Mouse (Mus musculus) spleen, postnatal 4 days (tissue): ENCODE measurements at regions not wholly inside any gene's neighbourhood (a gene's known extent, or its start where the extent isn't known, plus 50 kb on each side); places are given as distances from the start of the nearest gene placed in this dataset.

Experiments
- DNase-seq, 2 experiments: peaks; one replicate each; pipeline ENCODE4 v3.0.0; 2022; ENCODE audit warnings: low spot score in 2 of 2

DNA sequence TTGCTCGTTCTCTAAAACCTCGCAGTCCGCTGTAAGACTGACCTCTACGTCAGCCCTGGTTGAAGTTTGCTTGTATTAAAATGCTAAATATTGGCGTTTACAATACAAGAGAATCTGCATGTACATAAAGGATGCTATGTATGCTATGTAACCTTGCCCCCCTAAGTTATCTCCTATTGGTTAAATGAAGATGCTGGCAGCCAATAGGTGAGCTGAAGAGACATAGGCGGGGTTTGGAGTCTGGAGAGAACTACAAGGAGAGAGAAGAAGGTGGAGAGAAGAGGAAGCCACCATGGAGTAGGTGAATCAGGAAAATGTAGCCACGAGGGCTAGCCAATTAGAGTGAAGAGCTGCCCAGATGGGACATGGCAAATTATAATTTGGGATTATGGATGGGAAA, 214.0 kb upstream of the Amigo2 start:
- DNase-seq: peak in 1 of 2 experiments; percentile 13

DNA sequence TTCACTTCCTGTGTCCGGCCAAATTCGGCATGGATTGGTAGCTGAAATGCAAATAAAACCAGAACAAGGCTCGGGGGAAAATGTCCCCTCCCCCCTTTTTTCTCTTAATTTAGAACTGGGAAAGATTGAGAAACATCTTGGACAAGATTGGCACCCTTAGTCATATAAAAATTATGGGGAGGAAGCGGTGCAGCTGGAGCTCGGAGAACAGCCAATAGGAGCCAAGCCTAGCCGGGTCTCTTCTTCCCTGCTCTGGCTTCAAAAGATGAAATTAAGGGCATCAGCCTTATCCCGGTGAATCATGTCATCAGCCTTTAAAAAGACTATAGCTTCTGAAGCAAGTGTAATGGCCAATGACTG, 213.3 kb upstream of the Amigo2 start:
- peak; percentile 2 to 12 for DNase-seq

DNA sequence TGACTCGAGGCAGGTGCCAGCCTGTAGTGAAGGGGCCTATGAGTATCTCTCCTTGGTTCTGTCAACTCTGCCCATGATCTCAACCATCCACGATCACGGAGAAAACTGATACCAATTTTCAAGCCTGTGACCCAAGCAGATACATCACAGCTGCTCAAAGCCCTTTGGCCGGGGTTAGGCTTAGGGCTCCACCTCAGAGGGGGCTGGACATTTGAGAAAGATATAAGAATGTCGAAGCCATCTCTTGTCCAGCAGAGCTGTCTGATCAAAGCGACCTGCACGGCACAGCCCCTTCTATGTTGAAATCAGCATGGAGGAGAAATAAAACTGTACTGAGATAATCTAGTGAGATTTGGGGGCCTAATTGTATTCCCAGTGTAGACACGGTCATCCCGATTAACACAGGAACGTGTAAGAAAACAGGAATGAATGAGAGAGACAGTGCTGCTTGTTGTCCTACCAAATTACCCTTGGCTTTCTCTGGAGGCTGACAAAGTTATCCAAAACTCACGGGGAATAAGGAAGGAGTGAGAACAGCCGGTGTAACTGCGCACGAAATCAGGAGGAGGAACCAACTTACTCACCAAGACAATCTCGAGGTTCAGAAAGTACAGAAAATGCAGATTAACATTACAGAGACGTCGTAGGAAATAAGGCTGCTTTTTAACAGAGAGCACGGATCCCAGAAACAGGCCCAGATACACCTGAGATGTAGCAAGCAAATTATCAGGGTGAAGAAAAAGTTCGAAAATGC, 212.7 kb upstream of the Amigo2 start:
- peak in 1 of 2 experiments; percentile 8 for DNase-seq

DNA sequence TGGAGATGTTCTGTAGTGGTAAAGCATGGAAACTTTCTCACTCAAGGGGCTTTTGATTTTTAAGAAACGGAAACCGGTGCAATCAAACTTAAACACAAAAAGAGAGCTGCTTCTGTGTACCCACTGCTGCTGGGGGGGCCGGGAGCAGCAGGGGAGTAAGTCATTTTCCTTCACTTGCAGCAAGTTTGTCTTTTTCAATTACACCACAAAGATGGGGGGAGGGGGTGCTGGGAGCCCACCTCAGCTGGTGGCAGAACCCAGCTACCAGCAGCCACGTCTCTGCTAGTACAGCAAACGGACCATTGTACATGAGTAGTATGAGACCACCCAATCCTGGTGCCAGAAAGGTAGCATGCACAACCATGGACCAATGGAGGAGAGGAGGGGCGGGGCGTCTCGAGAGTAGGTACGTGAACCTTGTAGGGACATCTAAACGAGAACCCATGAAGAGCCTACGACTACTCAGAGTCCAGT, 211.7 kb upstream of the Amigo2 start:
- DNase-seq: peak; percentile 66 to 75

DNA sequence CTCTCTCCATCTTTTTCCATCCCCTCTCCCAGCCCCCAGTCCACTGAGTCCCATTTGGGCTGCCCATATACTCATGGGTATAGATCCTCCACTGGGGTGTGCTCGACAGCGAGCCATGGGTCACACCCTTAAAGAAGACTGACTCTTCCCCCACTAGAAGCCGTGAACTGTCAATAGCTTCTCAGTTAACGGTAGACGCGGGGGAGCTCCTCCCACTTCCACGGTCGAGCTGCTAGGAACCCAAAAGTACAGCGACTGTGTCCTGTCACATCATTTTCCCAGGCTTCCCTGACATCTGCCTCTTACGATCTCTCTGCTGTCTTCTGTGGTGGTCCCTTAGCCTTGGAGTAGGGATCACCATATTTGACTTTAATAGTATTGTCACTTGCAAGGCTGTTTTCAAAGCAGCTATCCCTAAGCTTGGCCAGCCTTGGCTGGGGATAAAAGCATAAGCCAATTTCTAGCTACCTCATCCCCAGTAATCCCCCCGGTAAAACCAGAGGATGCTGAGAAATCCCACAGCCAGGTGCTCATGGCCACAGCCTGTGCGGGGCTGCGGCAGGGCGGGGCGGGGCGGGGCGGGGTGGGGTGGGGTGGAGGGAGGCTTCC, 211.2 kb upstream of the Amigo2 start:
- DNase-seq: peak in 1 of 2 experiments; percentile 37

DNA sequence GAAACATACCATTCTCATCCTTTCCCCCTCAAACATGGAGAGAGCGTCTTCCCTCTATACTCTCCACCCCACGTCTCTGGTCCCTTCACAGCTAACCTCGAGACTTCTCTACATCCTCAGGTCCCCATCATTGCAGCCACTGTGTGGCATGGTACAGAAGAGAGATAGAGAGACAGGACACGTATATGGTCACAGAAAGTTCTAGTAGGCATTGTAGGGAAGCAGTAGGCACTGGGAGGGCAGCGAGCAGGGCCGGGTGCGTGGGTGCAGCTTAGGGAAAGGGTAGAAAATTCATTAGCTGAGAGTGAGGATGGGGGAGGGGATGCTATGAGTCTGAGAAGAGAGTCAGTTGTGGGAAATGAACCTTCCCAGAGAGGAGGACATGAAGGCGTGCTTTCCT, 210.4 kb upstream of the Amigo2 start:
- DNase-seq: no peak

DNA sequence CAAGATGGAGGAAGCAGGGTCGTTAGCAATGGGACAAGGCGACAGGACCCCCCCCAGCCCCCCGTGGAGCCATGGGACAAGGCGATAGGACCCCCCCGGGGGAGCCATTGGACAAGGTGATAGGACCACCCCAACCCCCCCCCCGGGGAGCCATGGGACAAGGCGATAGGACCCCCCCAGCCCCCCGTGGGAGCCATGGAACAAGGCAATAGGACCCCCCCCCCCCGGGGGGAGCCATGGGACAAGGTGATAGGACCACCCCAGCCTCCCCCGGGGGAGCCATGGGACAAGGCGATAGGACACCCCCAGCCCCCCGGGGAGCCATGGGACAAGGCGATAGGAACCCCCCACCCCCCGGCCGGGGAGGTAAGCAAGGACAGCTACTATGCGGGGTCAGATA, 209.9 kb upstream of the Amigo2 start:
- no peak for DNase-seq

DNA sequence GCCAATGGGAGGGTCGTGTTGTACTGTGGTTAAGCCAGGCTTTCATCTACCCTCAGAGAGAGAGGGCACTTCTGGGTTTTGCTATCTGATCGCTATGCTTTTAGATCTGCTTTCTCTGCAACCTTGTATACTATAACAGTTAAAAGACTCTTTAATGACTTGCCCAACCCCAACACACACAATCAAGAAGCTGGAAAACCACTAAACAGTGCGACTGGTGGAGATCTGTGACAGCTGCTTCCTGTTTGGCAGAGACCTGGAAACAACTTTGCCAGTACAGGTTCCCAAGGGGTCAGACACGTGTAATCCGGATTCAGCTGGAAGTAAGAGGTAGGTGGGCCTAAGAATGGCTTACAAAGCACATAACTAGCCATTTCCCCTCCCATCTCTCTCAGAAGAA, 208.6 kb upstream of the Amigo2 start:
- no peak for DNase-seq

DNA sequence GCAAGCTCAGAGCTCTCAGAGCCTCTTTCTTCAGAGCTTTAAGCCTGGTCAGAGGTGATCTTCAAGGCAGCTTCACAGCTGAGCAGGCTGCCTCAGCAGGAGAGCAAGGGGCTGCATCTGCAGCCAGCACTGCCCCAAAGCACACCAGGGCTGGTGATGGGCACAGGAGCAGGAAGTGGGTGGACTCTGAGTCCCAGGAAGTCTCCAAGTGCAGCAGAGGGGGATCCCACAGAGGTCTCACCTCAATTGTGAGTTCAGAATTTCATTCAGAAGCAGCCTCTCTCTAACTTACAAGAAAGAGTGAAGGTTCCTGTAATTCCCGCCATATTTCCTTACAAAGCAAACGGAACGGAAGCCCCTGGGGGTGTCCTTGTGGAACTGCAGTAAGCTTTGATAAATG, 202.6 kb upstream of the Amigo2 start:
- DNase-seq: no peak

DNA sequence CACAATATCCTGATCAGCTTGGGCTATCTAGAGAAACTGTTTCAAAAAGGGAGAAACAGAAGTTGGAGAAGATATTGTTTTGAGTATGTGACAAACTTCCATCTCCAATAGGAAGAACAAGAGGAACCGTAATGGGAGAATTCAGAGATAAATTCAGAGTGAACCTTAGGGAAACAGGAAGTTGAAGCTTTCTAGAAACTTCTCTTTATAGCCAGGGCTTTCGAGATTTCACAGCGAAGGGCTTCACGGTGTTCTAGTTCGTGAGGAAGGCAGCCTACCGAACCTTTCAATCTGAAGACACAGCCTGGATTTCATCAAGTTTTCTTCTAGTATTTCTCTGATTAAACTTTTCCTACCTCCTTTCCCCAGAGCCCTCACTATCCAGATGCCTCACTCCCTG, 201.9 kb upstream of the Amigo2 start:
- no peak for DNase-seq

DNA sequence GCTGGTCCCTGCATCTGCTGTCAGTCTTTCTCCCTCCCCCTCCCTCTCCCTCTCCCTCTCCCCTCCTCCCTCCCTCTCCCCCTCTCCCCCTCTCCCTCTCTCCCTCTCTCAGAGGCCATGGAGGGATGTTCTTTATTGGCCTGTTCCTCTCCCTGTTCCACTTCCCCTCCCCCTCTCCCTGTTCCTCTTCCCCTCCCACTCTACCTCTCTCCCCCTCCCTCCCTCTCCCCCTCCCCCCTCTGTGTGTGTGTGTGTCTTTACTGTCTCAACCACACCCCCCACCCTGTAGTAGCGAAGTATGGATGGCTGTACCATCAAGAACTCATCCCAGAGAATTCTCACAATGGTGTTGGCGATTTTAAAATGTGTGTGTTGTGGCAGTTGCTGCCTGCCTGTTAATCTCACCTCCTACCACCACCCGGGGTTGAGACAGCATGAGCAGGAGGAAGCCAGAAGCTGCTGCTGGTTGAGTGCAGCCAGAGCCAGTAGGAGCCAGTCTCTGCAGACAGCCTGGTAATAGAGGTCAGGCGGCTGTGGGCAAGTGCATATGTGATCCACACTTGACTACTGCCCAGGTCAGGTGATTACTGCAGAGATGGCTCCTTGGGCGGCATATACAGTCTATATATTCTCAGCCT, 201.3 kb upstream of the Amigo2 start:
- no peak for DNase-seq

DNA sequence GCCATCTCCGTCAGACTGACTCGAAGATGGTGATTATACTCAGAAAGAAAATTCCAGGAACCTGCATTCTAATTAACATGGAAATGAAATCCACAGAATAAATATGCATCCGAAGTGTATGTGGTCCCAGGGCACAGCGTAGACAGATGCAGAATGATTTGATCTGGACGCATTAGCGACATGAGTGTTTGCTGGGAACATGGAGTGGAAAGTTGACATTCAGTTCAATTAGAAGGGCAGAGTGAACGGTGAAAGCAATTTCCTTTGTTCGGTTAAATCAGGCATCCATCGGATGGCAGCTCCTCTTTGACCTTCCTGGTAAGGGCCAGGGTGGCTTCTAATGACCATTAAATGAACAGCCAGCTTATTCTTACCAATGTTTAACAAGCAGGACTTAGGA, 199.1 kb upstream of the Amigo2 start:
- DNase-seq: no peak

DNA sequence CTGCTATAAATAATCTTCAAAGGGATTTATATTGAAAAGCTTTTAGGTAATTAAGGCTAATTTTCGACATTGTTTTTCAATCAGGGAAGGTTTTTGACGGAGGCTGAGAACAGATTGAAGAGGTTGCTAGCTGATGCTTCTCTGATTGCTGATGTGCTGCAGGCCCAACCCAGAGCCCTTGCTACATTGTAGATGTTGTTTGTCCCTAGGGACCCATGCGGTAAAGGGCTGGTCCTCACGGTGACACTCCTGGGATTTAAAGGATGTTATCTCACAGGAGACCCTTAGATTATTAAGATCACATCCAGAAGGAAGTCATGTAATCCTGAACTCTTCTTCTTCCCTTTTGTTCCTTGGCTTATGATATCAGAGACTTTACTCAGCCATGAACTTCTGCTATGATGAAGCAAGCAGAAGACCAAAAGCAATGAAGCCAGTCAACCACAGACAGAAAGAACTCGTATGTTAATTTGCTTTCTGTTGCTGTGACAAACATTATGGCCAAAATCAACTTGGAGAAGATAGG, 191.2 kb upstream of the Amigo2 start:
- DNase-seq: no peak
